Mouse (Mus musculus) monocyte, adult 2 months (primary cell): ENCODE data around the gene Fzr1.
A peak's percentile ranks its signal among the peaks of the same experiment; 100 is the strongest.

Experiments
- DNase-seq, 2 experiments: peaks; one replicate each; pipeline ENCODE4 v3.0.0; 2022; ENCODE audit warnings: low spot score in 2 of 2, low read depth in 1 of 2

The Fzr1 gene

DNA sequence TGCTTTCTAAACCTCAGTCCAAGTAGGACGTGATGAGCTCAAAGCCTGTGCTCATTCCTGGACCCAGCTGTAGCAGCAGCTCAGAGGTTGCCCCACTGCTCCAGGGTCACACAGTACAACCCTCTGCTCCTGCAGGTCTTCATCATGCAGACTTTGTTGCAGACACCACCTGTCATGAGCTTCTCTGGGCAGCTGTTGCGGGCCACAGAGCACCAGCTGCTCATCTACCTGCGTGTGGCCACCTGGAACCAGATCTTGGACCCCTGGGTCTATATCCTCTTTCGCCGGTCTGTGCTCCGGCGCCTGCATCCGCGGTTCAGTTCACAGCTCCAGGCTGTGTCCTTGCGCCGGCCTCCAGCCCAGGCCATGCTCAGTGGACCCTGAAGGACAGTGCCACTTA lies 44.0 kb downstream of the Fzr1 start:
- no peak for DNase-seq

- DNase-seq, result no peak
Observed at GRCm38 (mm10) chr10:81332277-81332676, 46.0 kb downstream of the Fzr1 start.

DNA sequence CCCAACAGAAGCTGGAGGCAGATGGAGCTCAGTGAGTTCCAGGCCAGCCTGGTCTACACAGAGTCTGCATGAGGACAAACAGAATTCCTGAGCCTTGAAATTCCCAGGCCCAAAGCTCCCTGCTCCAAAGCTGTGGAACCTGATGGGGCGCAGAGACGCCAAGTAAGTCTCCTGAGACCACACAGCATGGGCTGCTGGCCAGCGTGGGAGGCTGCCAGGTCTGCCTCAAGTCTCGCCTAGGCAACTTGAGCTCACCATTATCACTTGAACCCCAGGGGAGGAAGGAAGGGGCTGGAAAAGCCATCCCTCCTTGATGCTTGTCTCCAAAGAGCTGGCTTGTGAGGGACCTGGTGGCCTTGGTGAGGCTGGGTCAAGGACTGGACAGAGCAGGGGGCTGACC lies 48.3 kb downstream of the Fzr1 start:
- DNase-seq, result no peak

- no peak for DNase-seq
Observed at GRCm38 (mm10) chr10:81329194-81329975, 48.9 kb downstream of the Fzr1 start.

DNA sequence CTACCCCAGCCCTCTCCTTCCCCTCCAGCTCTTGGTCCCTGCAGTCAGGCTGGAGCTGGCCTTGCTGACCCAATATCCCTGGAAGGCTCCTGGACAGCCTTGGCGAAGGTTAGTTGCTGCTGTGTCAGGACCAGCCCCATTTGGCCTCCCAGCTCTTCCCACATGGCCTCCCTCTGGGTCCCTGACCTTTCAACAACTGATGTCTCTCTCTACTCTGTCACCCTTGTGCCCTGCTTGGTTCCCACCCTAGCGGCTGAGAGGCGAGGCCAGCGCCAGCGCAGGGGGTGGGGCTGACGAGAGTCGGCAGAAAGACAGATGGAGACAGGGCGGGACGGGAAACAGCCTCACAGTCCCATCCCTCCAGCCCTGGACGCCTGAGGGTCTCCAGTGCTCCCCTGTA lies 49.9 kb downstream of the Fzr1 start, which contains the start of gene Tbxa2r:
Gene Tbxa2r (plus strand): TSS at position 346 of the 400 bp plus-strand sequence.
- DNase-seq, result no peak

GRCm38 (mm10) chr10:81327959-81328358 lies 50.4 kb downstream of the Fzr1 start:
- DNase-seq, result no peak

GRCm38 (mm10) chr10:81326858-81327257 lies 51.5 kb downstream of the Fzr1 start:
- DNase-seq, result no peak

- no peak for DNase-seq
Observed at GRCm38 (mm10) chr10:81325781-81326180, 52.5 kb downstream of the Fzr1 start.

- DNase-seq, result no peak
Observed at GRCm38 (mm10) chr10:81325176-81325575, 53.1 kb downstream of the Fzr1 start.

GRCm38 (mm10) chr10:81323791-81324530 lies 54.4 kb downstream of the Fzr1 start:
- no peak for DNase-seq

DNA sequence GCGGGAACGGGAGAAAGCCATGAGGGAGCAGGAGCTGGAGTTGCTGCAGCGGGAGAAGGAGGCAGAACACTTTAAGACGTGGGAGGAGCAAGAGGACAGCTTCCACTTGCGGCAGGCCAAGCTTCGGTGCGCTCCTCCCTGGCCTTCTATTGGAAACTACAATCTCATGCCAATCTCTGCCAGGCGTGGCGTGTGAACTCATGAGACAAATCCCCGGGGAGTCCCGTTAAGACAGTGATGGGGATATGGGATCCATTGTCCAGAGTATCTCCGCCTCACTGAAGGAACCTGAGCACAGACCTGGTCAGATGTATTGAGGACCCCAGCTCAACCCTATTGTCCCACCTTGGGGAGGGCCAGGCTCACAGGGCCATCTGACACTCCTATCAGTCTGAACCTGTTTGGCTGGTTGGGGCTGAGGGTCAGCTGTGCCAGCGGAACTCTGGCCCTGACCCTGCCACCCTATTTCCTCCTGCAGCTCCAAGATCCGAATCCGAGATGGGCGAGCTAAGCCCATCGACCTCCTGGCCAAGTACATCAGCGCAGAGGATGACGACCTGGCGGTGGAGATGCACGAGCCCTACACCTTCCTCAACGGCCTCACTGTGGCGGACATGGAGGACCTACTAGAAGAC lies 55.1 kb downstream of the Fzr1 start:
- no peak for DNase-seq

DNA sequence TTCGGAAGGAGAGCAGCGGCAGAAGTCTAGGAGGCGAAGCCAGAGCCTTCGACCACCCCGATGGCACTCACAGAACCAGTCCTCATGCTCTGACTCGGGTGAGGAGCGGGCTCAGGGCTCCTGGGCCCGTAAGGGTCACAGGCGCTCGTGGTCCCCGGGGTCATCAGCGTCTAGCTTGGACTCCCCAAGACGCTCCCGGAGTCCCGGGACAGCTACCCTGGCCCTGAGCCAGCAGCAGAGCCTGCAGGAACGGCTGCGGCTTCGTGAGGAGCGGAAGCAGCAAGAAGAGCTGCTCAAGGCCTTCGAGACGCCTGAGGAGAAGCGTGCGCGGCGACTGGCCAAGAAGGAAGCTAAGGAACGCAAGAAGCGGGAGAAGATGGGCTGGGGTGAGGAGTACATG lies 55.9 kb downstream of the Fzr1 start:
- no peak for DNase-seq

DNA sequence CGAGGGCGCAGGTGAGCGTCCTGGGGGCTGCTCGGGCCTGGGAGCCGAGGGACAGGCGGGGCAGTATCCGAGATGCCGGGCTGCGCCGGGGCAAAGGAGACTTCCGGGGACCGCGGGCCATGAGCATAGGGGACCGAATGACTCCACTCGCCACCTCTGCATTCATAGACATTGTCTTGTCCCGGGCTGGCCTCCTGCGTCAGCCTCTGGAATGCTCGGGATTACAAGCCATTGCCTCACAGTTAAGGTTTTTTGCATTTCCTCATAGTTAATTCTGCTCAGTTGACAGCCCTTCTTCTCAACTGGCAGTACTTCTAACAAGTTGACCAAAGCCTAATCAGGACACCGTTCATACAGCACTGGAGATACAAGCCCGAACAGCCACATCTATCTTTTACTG lies 56.9 kb downstream of the Fzr1 start:
- no peak for DNase-seq

DNA sequence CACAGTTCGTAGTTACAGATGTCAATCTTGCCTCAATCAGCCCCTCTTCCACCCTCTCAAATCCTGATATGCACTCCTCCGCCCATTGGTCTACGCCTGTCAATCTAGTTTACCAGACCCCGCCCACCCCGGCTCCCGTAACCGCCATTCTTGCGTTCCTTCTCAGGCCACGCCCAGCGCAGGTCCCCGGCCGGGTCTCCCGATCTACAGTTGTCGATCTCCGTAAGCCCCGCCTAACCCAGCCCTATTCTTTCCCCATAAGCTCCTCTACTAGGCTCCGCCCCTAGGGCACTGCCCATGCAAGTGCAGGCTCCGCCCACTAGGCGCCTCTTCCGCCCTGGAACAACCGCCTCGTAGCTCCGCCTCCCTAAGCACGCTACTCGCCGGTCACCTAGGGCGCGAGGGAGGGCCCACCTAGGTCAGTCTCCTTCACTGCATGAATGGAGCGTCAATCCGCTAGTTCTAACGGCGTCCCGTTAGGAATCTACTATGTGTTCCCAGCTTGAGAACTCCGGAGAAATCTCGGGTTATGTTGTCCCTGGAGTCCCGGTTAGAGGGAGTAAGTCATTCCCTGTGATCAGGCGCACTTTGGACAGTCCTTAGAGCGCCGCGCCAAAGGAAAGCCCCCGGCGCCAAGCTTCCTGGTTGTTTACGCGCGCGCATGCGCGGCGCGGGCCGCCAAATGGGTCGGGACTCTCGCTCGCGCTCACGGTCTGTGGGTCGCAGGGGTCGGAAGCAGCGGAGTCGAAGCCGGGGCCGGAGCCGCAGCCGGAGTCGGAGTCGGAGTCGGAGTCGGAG lies 57.6 kb downstream of the Fzr1 start, which contains the start of gene Cactin:
Gene Cactin (plus strand): TSS at position 554 of the 798 bp plus-strand sequence.
- DNase-seq, result peak; percentile 97 to 99

DNA sequence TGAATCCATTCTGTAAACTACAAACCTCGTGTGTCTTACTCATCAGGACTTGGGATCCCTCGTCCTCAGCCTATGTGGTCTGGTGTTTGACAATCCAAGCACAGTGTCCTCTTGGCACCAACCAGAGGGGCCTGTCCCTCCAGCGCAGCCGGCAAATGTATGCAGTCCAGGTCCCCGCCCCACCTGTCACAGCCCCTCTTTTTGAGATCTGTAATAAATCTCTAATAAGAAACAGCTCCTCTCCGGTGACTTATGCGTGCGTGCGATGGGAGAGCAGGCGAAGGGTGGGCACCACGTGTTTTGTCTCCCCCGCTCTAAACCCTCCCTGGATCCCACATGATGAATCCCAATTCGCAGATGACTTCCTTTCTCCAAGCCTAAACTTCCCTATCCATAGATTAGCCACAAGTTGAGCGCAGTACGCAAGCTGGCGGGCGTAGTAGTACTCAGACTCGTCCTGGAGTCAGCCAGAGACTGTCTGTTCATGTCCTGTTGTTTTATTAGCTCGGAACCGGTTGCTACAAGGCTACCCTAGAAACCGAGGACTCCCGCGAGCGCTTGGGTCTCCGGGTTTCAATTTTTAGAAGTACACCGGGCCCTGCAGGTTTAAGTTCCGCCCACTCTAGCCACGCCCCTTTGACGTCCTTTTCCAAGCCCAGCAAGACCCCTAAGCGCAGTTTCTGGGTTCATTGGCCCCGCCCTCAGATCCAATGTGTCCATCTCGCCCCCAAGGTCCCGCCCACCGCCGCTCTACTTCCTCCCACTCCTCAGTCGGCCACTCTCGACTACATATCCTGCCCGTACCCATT lies 58.4 kb downstream of the Fzr1 start:
- DNase-seq, result no peak

- no peak for DNase-seq
Observed at GRCm38 (mm10) chr10:81319330-81319699, 59.0 kb downstream of the Fzr1 start.

GRCm38 (mm10) chr10:81318589-81319329 lies 59.6 kb downstream of the Fzr1 start:
- no peak for DNase-seq

GRCm38 (mm10) chr10:81317273-81317672 lies 61.0 kb downstream of the Fzr1 start:
- DNase-seq, result no peak

- DNase-seq, result no peak
Observed at GRCm38 (mm10) chr10:81316338-81317060, 61.8 kb downstream of the Fzr1 start.
